Mouse (Mus musculus) olfactory bulb, adult 2 months (tissue): ENCODE measurements around the gene Napepld.

Experiments
- CTCF ChIP-seq: fragments of 200-500 bp; IDR thresholded peaks from 2 replicates; pipeline ENCODE4 v1.5.1; 2012; ENCODE audit warnings: low read depth, mild to moderate bottlenecking, low read length, moderate library complexity; ENCODE audit not compliant: insufficient read depth
- POLR2A ChIP-seq: fragments of 200-500 bp; IDR thresholded peaks from 2 replicates; pipeline ENCODE4 v1.6.1; 2012; ENCODE audit warnings: mild to moderate bottlenecking, low read depth, low read length, moderate library complexity; ENCODE audit not compliant: insufficient read depth

GRCm38 (mm10) chr5:21729107-21729506, 27.9 kb upstream of the Napepld start:
- TF ChIP-seq POLR2A (no peak), CTCF (no peak)
